Mouse (Mus musculus): ENCODE data around the gene Ctnnd1. TPM values are rescaled to one million over a fixed set of nuclear protein-coding genes. Genes with fewer than 3 reads are reported as not detected.

Gene Ctnnd1
- 35.2 and 38.7 TPM in 2 replicates for polyA plus RNA-seq (2014; fragmentation: Nextera tagmentation; extraction: Ambion mirVana)

DNA sequence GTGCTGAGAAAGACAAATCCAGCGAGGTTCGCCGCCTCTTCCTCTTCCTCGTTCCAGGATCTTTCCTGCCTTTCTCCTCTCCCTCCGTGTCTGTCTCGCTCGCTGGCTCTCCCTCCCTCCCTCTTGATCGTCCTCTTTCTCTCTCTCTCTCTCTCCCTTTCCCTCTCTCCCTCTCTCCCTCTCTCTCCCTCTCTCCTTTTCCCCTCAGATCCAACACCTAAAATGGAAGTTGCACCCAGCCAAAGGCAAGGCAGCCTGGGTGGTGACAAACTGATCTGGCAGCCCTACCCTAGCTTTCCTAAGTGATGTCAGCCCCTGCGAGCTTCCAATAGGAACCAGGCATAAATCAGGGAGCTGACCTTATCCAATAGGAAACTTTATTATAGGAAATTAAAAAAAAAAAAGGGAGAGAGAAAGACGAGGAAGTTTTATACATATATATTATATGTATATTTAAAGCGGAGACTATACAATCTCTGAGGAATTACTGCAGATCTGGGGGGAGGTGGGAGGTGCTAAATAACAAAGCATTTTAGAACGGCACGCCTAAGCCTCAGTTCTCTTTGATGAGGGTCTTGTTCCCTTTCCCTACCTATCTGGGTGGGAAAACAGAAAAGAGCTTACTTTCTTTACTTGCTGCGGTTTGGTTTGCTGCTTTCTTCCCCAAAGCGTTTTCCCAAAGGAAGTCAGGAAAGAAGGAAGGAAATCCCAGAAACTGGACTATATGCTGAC, at the start of gene Ctnnd1:
Ctnnd1 (minus strand) TSS at position 302 of the 732 bp plus-strand sequence.
- H3K9me3 ChIP-seq (ENCODE audit: control insufficient read depth, low read length), result no peaks in the 10 kb centered on the region
- DNase-seq (ENCODE audit: low spot score) (peak; percentile 82), ATAC-seq (ENCODE audit: insufficient number of reproducible peaks, low FRiP score, low TSS enrichment, low read depth) (peak; percentile 96)
- peak within 1 kb of the TSS; percentile 82 for H3K9ac ChIP-seq (ENCODE audit: low read length)
- H3K27ac ChIP-seq (replicated peaks; ENCODE audit: low read depth, low read length), result peak within 1 kb of the TSS; percentile 81
- no peaks in the 10 kb centered on the region for H3K36me3 ChIP-seq (ENCODE audit: control insufficient read depth, insufficient read depth, low read length)
- under 1% methylated on average over 15 of the region's 15 CpGs for WGBS
- H3K4me2 ChIP-seq (ENCODE audit: low read depth, severe bottlenecking), result peak within 1 kb of the TSS; percentile 49
- no peaks in the 10 kb centered on the region for H3K4me1 ChIP-seq (ENCODE audit: control insufficient read depth, insufficient read depth, low read length)
- H3K4me3 ChIP-seq (ENCODE audit: low read depth, low read length), result peak within 1 kb of the TSS; percentile 67
- no peaks in the 10 kb centered on the region for H3K27me3 ChIP-seq (ENCODE audit: control insufficient read depth, insufficient read depth, low read length)

DNA sequence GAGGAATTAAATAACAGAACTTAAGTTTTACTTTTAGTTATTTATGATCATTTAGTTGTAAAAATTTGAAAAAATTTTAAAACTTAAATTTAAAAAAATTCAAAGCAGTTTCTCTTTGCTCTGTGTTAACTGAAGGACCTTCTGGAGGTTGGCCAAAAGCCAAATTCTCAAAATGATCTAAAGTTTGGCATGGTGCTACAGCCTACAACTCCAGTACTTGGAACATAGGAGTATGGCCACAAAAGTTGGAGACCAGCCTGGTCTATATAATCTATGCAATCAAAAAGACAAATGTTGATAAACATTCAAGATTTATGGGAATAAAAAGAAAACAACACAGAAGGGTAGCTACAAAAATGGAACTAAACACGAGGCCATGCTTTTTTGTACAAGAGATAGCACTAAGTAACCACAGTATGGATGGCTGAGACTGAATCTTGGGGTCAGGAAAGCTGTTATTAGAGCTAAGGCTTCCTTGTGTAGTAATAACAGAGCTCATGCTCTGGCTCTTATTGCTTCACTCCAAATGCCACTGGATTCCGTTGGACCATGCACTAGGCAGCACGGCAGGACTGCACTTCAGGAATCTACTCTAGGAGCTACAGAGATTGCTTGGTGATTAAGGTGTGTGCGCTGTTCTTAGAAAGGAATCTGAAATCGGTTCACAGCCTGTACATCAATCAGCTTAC, 44.6 kb upstream of the Ctnnd1 start:
- Histone ChIP-seq H3K9ac (ENCODE audit: low read length) (no peak overlapping the region), H3K4me3 (ENCODE audit: low read depth, low read length) (no peak overlapping the region), H3K27ac (replicated peaks; ENCODE audit: low read depth, low read length) (no peak overlapping the region), H3K4me1 (ENCODE audit: control insufficient read depth, insufficient read depth, low read length) (no peaks in the 10 kb centered on the region), H3K4me2 (ENCODE audit: low read depth, severe bottlenecking) (no peak overlapping the region), H3K9me3 (ENCODE audit: control insufficient read depth, low read length) (no peaks in the 10 kb centered on the region), H3K36me3 (ENCODE audit: control insufficient read depth, insufficient read depth, low read length) (peaks cover 25% of the 10 kb centered on the region), H3K27me3 (ENCODE audit: control insufficient read depth, insufficient read depth, low read length) (no peaks in the 10 kb centered on the region)
- ATAC-seq (ENCODE audit: insufficient number of reproducible peaks, low FRiP score, low TSS enrichment, low read depth) (no peak), DNase-seq (ENCODE audit: low spot score) (no peak)
- WGBS, result 93% methylated on average over 5 of the region's 5 CpGs

DNA sequence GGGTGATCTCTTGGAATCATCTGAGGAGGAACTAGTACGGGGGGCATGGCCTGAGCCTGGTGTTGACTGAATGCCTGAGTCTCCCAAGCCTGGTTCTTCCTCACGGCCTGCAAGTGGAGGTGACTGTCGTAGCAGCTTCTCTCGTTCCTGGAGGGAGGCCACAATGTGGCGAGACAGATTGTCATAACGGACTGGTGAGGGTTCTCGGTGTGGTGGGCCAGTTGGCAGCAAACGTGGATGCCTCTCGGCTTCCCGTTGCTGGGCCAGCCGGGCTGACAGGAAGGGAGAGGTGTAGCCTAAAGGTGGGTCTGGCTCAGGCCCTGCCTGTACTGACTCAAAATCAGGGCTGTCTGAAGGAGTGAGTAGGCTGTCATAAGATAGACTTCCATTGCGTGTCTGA, 39.5 kb upstream of the Ctnnd1 start:
- no peaks in the 10 kb centered on the region for H3K9me3 ChIP-seq (ENCODE audit: control insufficient read depth, low read length)
- H3K4me1 ChIP-seq (ENCODE audit: control insufficient read depth, insufficient read depth, low read length), result no peaks in the 10 kb centered on the region
- DNase-seq (ENCODE audit: low spot score) (no peak), ATAC-seq (ENCODE audit: insufficient number of reproducible peaks, low FRiP score, low TSS enrichment, low read depth) (no peak)
- no peak overlapping the region for H3K27ac ChIP-seq (replicated peaks; ENCODE audit: low read depth, low read length)
- peaks cover 33% of the 10 kb centered on the region for H3K36me3 ChIP-seq (ENCODE audit: control insufficient read depth, insufficient read depth, low read length)
- no peak overlapping the region for H3K4me3 ChIP-seq (ENCODE audit: low read depth, low read length)
- no peaks in the 10 kb centered on the region for H3K27me3 ChIP-seq (ENCODE audit: control insufficient read depth, insufficient read depth, low read length)
- H3K9ac ChIP-seq (ENCODE audit: low read length), result no peak overlapping the region
- 92% methylated on average over 12 of the region's 12 CpGs for WGBS
- no peak overlapping the region for H3K4me2 ChIP-seq (ENCODE audit: low read depth, severe bottlenecking)

DNA sequence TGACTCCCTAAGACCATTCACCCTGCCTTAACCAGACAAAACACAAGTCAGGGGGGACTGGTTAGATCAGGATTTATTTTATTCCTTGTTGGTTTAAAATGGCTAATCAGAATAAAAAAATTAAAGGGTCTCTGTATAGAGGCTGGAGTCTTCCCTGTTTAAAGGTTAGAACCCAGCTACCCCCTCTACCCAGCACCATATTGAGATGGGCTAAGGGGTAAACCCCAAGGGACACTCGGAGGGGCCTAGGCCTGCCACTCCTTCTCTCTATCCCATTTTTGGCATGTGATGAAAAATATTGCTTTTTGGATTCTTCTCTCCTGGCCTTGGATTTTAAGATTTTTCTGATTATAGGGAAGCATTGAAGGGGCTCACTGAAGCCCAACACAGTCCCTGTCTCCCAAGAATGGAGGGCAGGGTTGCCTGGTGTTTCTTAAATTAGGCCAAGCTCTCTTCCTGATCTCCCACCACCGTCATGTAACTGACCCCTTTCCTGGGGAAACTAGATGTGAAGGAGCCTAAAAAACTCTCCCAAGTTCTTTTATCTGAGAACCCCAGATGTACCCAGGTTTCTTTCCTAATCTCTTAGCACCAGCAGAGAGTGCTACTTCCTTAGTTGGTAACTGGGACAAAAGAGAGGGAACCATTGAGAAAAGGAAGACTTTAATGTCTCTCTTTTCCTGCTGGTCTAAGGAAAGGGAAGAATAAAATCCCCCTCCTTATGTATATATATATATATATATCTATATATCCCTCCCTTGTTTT, 37.7 kb upstream of the Ctnnd1 start:
- no peaks in the 10 kb centered on the region for H3K4me1 ChIP-seq (ENCODE audit: control insufficient read depth, insufficient read depth, low read length)
- no peak for DNase-seq (ENCODE audit: low spot score)
- 81% methylated on average over 2 of the region's 2 CpGs for WGBS

DNA sequence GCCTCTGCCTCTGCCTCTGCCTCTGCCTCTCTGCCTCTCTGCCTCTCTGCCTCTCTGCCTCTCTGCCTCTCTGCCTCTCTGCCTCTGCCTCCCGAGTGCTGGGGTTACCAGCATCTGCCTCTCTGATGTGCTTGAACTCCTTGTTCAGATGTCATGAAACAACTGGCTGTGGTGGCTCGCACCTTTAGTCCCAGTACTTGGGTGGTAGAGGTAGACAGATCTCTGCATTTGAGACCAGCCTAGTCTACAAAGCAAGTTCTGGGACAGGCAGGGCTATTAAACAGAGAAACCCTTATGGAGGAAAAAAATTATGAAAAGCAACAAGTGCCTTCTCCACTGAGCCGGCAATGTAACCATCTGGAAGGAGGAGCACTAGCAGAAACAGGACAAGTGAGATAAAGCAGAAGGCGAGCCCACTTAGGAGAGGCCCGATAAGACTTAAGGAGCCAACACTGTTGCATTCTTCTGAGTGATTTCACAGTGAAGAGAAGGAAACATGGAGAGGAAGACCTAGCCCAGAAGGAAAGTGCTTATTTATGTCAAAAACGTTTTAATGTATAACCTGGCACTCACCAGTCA, 32.1 kb upstream of the Ctnnd1 start:
- peaks cover 3% of the 10 kb centered on the region; the same call in 1 of the 2 replicates for H3K36me3 ChIP-seq (ENCODE audit: control insufficient read depth, insufficient read depth, low read length)
- H3K4me3 ChIP-seq (ENCODE audit: low read depth, low read length), result no peak overlapping the region
- ATAC-seq (ENCODE audit: insufficient number of reproducible peaks, low FRiP score, low TSS enrichment, low read depth), result no peak
- no peak overlapping the region for H3K27ac ChIP-seq (replicated peaks; ENCODE audit: low read depth, low read length)
- H3K27me3 ChIP-seq (ENCODE audit: control insufficient read depth, insufficient read depth, low read length), result no peaks in the 10 kb centered on the region
- no peak overlapping the region for H3K4me2 ChIP-seq (ENCODE audit: low read depth, severe bottlenecking)
- H3K9me3 ChIP-seq (ENCODE audit: control insufficient read depth, low read length), result no peaks in the 10 kb centered on the region
- H3K4me1 ChIP-seq (ENCODE audit: control insufficient read depth, insufficient read depth, low read length), result no peaks in the 10 kb centered on the region
- no peak for DNase-seq (ENCODE audit: low spot score)
- 77% methylated on average over 6 of the region's 6 CpGs for WGBS
- H3K9ac ChIP-seq (ENCODE audit: low read length), result no peak overlapping the region

More for the DNA sequence above, 37.7 kb upstream of the Ctnnd1 start:
- no peak overlapping the region for H3K4me2 ChIP-seq (ENCODE audit: low read depth, severe bottlenecking)
- H3K27me3 ChIP-seq (ENCODE audit: control insufficient read depth, insufficient read depth, low read length), result no peaks in the 10 kb centered on the region
- H3K27ac ChIP-seq (replicated peaks; ENCODE audit: low read depth, low read length), result no peak overlapping the region
- no peak for ATAC-seq (ENCODE audit: insufficient number of reproducible peaks, low FRiP score, low TSS enrichment, low read depth)
- peaks cover 28% of the 10 kb centered on the region for H3K36me3 ChIP-seq (ENCODE audit: control insufficient read depth, insufficient read depth, low read length)
- H3K9ac ChIP-seq (ENCODE audit: low read length), result no peak overlapping the region
- no peak overlapping the region for H3K4me3 ChIP-seq (ENCODE audit: low read depth, low read length)
- H3K9me3 ChIP-seq (ENCODE audit: control insufficient read depth, low read length), result no peaks in the 10 kb centered on the region

DNA sequence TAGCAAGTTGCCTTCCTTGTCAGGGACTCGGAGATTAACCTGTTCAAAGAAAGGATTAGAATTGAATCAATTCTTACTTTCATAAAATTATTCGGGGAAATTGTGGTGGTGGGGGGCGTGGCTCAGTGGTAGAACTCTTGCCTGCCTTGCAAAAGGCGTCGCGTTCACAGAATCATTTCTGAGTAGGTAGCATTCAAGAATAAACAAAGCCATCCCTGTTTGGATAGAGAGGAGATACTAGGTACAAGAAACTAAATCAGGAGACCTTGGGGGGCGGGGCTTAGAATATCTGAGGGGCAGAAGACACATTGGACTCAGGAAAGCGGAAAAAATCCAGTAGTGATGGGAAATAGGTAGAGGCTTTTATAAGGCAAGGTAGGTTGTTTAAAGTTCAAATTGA, 28.5 kb upstream of the Ctnnd1 start, which contains the start of gene Tmx2:
Tmx2 (minus strand) TSS at position 125 of the 400 bp plus-strand sequence.
- Histone ChIP-seq H3K9ac (ENCODE audit: low read length) (peak within 1 kb of the TSS; percentile 90), H3K9me3 (ENCODE audit: control insufficient read depth, low read length) (no peaks in the 10 kb centered on the region), H3K36me3 (ENCODE audit: control insufficient read depth, insufficient read depth, low read length) (peaks cover 7% of the 10 kb centered on the region; the same call in 1 of the 2 replicates), H3K4me1 (ENCODE audit: control insufficient read depth, insufficient read depth, low read length) (0 out of 2 replicates have a peak, but pooled peaks cover 3% of the 10 kb centered on the region), H3K27me3 (ENCODE audit: control insufficient read depth, insufficient read depth, low read length) (no peaks in the 10 kb centered on the region), H3K4me2 (ENCODE audit: low read depth, severe bottlenecking) (peak within 1 kb of the TSS; percentile 58), H3K27ac (replicated peaks; ENCODE audit: low read depth, low read length) (0 out of 2 replicates have a peak within 1 kb of the TSS, but pooled peaks have one; percentile 42), H3K4me3 (ENCODE audit: low read depth, low read length) (peak within 1 kb of the TSS; percentile 98)
- WGBS, result 18% methylated on average over 8 of the region's 8 CpGs
- DNase-seq (ENCODE audit: low spot score) (no peak), ATAC-seq (ENCODE audit: insufficient number of reproducible peaks, low FRiP score, low TSS enrichment, low read depth) (no peak)

DNA sequence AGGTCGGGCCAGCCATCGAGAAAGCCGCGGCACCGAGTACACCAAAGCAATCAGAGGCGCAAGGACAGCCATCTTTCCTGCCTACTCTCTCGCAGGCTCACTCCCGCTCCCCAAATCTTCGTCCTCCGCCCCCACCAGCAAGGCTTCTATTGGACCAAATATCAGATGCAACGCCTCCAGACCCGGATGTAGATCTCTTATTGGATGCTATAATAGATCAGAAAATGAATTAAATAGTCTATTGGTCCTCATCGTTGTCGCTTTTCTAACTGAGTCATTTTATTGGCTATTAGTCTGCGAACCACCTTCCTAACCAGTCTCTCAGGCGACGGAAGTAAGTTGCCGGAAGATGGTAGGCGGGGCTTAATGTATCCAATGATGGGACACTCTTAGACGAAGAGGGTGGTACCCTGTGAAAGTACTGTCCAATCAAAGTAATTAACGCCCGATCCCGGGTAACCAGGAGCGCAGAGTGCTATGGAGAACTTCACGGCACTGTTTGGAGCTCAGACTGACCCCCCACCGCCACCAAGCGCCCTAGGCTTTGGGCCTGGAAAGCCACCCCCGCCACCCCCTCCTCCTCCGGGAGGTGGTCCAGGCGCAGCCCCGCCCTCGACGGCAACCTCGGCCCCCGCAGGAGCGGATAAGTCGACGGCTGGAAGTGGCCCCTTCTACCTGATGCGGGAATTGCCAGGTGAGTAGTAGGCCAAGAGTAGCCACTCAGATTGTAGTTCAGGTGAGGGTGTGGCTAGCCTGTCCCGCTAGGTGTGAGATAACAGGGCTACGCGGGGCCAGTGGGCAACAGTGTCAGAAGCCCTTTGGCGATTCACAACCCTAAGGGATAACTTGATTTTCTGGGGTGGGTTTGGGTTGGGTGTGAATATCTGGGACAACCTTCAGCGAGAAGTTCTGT, 27.7 kb upstream of the Ctnnd1 start, which contains the start of the genes Gm28635 and Med19:
Gm28635 (minus strand) TSS at position 74 of the 913 bp plus-strand sequence.
Med19 (plus strand) TSS at position 435 of the 913 bp plus-strand sequence.
- Histone ChIP-seq H3K27ac (replicated peaks; ENCODE audit: low read depth, low read length) (0 out of 2 replicates have a peak within 1 kb of the TSS, but pooled peaks have one; percentile 42), H3K27me3 (ENCODE audit: control insufficient read depth, insufficient read depth, low read length) (no peaks in the 10 kb centered on the region), H3K9me3 (ENCODE audit: control insufficient read depth, low read length) (no peaks in the 10 kb centered on the region), H3K9ac (ENCODE audit: low read length) (peak within 1 kb of the TSS; percentile 90), H3K4me3 (ENCODE audit: low read depth, low read length) (peak within 1 kb of the TSS; percentile 98), H3K36me3 (ENCODE audit: control insufficient read depth, insufficient read depth, low read length) (peaks cover 7% of the 10 kb centered on the region; the same call in 1 of the 2 replicates), H3K4me1 (ENCODE audit: control insufficient read depth, insufficient read depth, low read length) (0 out of 2 replicates have a peak, but pooled peaks cover 3% of the 10 kb centered on the region), H3K4me2 (ENCODE audit: low read depth, severe bottlenecking) (peak within 1 kb of the TSS; percentile 74)
- DNase-seq (ENCODE audit: low spot score) (peak; percentile 90), ATAC-seq (ENCODE audit: insufficient number of reproducible peaks, low FRiP score, low TSS enrichment, low read depth) (peak; percentile 100)
- WGBS, result 0% methylated on average over 44 of the region's 44 CpGs
